Mouse (Mus musculus) heart, embryonic 10.5 days (tissue): ENCODE measurements at regions not wholly inside any gene's neighbourhood (a gene's known extent, or its start where the extent isn't known, plus 50 kb on each side); places are given as distances from the start of the nearest gene placed in this dataset.
"Not testable (repeated sequence)": the region's sequence is repeated elsewhere in the genome, so short reads cannot be mapped to it uniquely, and the experiment has no call there.

ENCODE experiments used
- DNase-seq: peaks from one replicate; pipeline ENCODE4 v3.0.0-alpha.2; 2017; ENCODE audit warnings: low spot score
- H3K27ac ChIP-seq: fragments of 300-500 bp; sonication (generic); 2 replicates; pipeline ENCODE4 v1.5.1; 2016; ENCODE audit warnings: mild to moderate bottlenecking
- H3K27me3 ChIP-seq: fragments of 300-500 bp; sonication (generic); 2 replicates; pipeline ENCODE4 v1.6.1; 2016; ENCODE audit warnings: mild to moderate bottlenecking; ENCODE audit not compliant: poor library complexity, insufficient read depth, severe bottlenecking
- H3K36me3 ChIP-seq: fragments of 300-500 bp; sonication (generic); 2 replicates; pipeline ENCODE4 v1.6.1; 2016; ENCODE audit warnings: mild to moderate bottlenecking, moderate library complexity
- H3K4me1 ChIP-seq: fragments of 300-500 bp; sonication (generic); 2 replicates; pipeline ENCODE4 v1.6.1; 2016; ENCODE audit warnings: mild to moderate bottlenecking
- H3K4me3 ChIP-seq: fragments of 300-500 bp; sonication (generic); 2 replicates; pipeline ENCODE4 v1.5.1; 2016; ENCODE audit warnings: mild to moderate bottlenecking, moderate library complexity
- H3K9me3 ChIP-seq: fragments of 300-500 bp; sonication (generic); 2 replicates; pipeline ENCODE4 v1.6.1; 2016; ENCODE audit warnings: mild to moderate bottlenecking, moderate library complexity
- WGBS: fragments of 180-500 bp; shearing (Covaris S2); methylation state at CpG from one replicate; pipeline ENCODE4 v1.1.7; 2016; 5-methylcytosine and 5-hydroxymethylcytosine counted together

DNA sequence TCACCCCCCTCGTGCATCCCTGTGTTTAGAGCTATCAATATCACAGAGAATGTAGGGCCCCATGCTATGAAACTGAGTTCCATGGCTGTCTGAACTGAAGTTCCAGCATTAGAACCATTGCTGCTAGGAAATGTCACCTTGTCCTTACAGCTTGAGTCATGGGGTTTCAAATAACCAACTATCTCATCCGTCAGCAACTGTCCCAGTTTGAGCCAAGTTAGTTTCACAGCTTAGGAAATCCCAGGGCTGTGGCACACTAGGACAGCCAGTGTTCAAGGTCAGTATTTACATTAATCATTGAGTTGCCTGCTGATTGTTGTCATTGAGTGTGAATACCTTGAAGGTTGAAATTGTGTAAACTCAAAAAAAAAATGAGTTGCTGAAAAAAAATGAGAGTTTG, 390.6 kb upstream of the Htr2a start:
- Histone ChIP-seq H3K4me3 (no peak overlapping the region), H3K27ac (no peak overlapping the region), H3K36me3 (no peaks in the 10 kb centered on the region), H3K27me3 (no peaks in the 10 kb centered on the region), H3K4me1 (no peaks in the 10 kb centered on the region), H3K9me3 (no peaks in the 10 kb centered on the region)
- WGBS = 51% methylated on average over 2 of the region's 2 CpGs
- no peak for DNase-seq

DNA sequence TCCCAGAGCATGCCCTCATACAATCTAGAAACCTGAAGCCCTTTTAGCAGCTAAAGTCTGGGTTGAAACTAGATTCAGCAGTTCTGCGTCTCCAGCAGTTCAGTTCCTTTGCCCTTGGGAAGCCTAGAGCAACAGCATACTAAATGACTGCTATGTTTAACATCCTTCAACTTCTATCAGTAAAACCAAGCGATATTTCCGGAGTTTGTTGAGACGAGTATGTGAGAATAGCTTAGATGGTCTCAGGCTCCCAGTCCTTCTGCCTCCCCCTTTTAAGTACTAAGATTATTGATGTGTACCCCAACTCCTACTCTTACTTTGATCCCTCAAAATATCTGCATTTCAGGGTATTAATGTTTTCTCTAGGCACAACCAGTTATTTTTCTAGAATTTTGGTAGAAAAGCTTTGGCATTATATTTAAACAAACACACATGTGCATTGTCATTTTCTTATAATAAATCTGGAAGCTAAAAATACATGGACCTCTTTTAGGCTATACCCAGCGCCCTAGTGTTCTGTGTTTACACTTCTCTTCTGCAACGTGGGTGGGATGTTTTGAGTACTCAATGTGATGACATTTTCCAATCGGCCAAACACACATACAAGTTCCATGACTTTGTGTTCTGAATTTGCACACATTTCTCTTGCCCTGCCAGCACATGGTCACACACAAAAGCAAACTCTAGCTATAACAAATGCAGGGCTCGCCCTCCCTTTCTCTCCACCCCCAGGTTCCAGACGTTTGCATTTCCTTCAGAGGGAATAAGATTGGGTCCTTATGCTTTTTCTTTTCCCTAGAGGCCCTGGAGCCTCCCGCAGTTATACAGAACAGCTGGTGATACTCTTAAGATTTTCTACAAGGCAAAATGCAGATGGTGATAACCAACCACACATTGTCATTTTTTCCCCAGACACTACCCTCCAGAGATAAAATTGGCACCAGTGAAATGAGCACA, 388.2 kb upstream of the Htr2a start:
- Histone ChIP-seq H3K27ac (no peak overlapping the region), H3K9me3 (no peaks in the 10 kb centered on the region), H3K36me3 (no peaks in the 10 kb centered on the region), H3K4me1 (no peaks in the 10 kb centered on the region), H3K4me3 (no peak overlapping the region), H3K27me3 (no peaks in the 10 kb centered on the region)
- WGBS = 72% methylated on average over 10 of the region's 10 CpGs
- DNase-seq = no peak

GRCm38 (mm10) chr14:74255000-74255399, 385.6 kb upstream of the Htr2a start:
- Histone ChIP-seq H3K27me3 (no peaks in the 10 kb centered on the region), H3K9me3 (no peaks in the 10 kb centered on the region), H3K4me1 (no peaks in the 10 kb centered on the region), H3K27ac (no peak overlapping the region), H3K4me3 (no peak overlapping the region), H3K36me3 (no peaks in the 10 kb centered on the region)
- no peak for DNase-seq

DNA sequence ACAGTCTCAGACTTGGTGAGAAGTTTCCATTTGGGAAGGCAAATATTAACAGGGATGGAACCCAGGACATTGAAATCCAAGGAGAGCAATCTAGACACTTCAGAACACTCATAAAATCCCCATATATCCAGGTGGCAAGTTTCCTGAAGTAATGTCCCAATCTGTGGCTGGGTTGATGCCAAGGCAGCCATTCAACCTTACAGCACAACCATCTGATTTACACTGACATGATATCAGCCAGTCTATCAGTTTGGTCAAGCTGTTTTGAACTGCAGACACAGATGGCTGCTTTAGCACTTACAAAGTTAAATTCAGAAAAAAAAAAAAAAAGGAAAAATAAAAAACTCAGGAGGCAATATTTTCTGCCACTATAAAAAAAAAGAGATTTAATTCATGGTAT, 381.2 kb upstream of the Htr2a start:
- no peaks in the 10 kb centered on the region for H3K36me3 ChIP-seq
- H3K27ac ChIP-seq = no peak overlapping the region
- no peak overlapping the region for H3K4me3 ChIP-seq
- no peaks in the 10 kb centered on the region for H3K4me1 ChIP-seq
- no peaks in the 10 kb centered on the region for H3K27me3 ChIP-seq
- no peaks in the 10 kb centered on the region for H3K9me3 ChIP-seq
- DNase-seq = no peak

DNA sequence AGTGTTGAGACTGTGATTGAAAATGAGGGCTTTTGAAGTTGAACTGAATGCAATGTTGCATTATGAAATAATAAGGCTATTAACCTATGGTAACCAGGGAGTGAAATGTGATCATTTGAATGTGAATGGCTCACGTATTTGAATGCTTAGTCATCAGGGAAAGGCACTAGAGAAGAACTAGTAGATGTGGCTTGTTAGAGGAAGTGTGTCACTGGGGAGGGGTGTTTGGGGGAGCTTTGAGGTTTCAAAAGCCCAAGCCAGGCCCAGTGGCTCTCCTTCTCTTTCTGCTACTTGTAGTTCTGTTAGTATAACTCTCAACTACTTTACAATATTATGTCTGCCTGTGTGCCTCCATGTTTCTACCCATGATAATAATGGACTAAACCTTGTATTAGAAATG, 373.6 kb upstream of the Htr2a start:
- WGBS = 73% methylated on average over 1 of the region's 1 CpGs
- Histone ChIP-seq H3K4me1 (no peaks in the 10 kb centered on the region), H3K9me3 (no peaks in the 10 kb centered on the region), H3K27me3 (no peaks in the 10 kb centered on the region), H3K27ac (no peak overlapping the region), H3K36me3 (no peaks in the 10 kb centered on the region), H3K4me3 (no peak overlapping the region)
- DNase-seq = no peak

- H3K4me3 ChIP-seq = no peak overlapping the region
- no peak overlapping the region for H3K27ac ChIP-seq
- H3K9me3 ChIP-seq = no peaks in the 10 kb centered on the region
- WGBS = 79% methylated on average over 3 of the region's 3 CpGs
- no peak for DNase-seq
- H3K36me3 ChIP-seq = no peaks in the 10 kb centered on the region
- no peaks in the 10 kb centered on the region for H3K27me3 ChIP-seq
- no peaks in the 10 kb centered on the region for H3K4me1 ChIP-seq
Measured at GRCm38 (mm10) chr14:74294560-74294959, 346.1 kb upstream of the Htr2a start.

GRCm38 (mm10) chr14:74304483-74304882, 336.2 kb upstream of the Htr2a start:
- no peaks in the 10 kb centered on the region for H3K4me1 ChIP-seq
- no peak for DNase-seq
- no peaks in the 10 kb centered on the region for H3K27me3 ChIP-seq
- H3K9me3 ChIP-seq = no peaks in the 10 kb centered on the region
- no peak overlapping the region for H3K4me3 ChIP-seq
- H3K36me3 ChIP-seq = no peaks in the 10 kb centered on the region
- WGBS = 84% methylated on average over 3 of the region's 3 CpGs
- no peak overlapping the region for H3K27ac ChIP-seq

GRCm38 (mm10) chr14:74306717-74307307, 333.8 kb upstream of the Htr2a start:
- no peak for DNase-seq
- 84% methylated on average over 16 of the region's 16 CpGs for WGBS
- Histone ChIP-seq H3K4me1 (no peaks in the 10 kb centered on the region), H3K27me3 (no peaks in the 10 kb centered on the region), H3K4me3 (no peak overlapping the region), H3K27ac (no peak overlapping the region), H3K9me3 (no peaks in the 10 kb centered on the region), H3K36me3 (no peaks in the 10 kb centered on the region)

DNA sequence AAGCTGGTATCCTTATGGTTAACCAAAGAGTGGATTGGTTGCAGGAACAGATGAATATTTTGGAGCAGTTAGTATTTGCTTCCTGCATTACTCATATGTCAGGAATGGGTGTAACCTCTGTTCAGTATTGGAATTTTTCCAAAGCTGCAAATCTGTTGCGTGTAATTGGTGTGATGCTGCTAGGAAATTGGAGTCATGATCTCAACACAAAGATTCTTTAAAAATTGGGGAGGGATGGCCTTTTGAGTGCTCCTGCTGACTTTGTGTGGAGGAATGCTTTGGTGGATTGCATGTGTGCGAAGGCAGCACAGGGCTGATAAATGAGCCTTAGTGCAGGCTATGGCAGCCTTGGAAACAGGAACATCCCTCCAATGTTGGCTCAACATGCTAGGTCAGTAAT, 331.2 kb upstream of the Htr2a start:
- WGBS = 75% methylated on average over 2 of the region's 2 CpGs
- H3K4me1 ChIP-seq, H3K4me3 ChIP-seq, H3K27ac ChIP-seq, DNase-seq, H3K27me3 ChIP-seq, H3K36me3 ChIP-seq, H3K9me3 ChIP-seq: not testable (repeated sequence)

- Histone ChIP-seq H3K36me3 (no peaks in the 10 kb centered on the region), H3K9me3 (no peaks in the 10 kb centered on the region), H3K27ac (no peak overlapping the region), H3K27me3 (no peaks in the 10 kb centered on the region), H3K4me3 (no peak overlapping the region), H3K4me1 (no peaks in the 10 kb centered on the region)
- DNase-seq = no peak
- 42% methylated on average over 1 of the region's 1 CpGs for WGBS
Measured at GRCm38 (mm10) chr14:74327291-74327690, 313.3 kb upstream of the Htr2a start.

- Histone ChIP-seq H3K36me3 (no peaks in the 10 kb centered on the region), H3K9me3 (no peaks in the 10 kb centered on the region), H3K27me3 (no peaks in the 10 kb centered on the region), H3K27ac (no peak overlapping the region), H3K4me3 (no peak overlapping the region), H3K4me1 (no peaks in the 10 kb centered on the region)
- DNase-seq = no peak
Measured at GRCm38 (mm10) chr14:74350751-74351150, 289.9 kb upstream of the Htr2a start.

- Histone ChIP-seq H3K4me3 (no peak overlapping the region), H3K36me3 (no peaks in the 10 kb centered on the region), H3K4me1 (no peaks in the 10 kb centered on the region), H3K27ac (no peak overlapping the region), H3K9me3 (no peaks in the 10 kb centered on the region), H3K27me3 (no peaks in the 10 kb centered on the region)
- 41% methylated on average over 1 of the region's 1 CpGs for WGBS
- DNase-seq = no peak
Measured at GRCm38 (mm10) chr14:74352286-74352685, 288.4 kb upstream of the Htr2a start.

- Histone ChIP-seq H3K27ac (no peak overlapping the region), H3K9me3 (no peaks in the 10 kb centered on the region), H3K27me3 (no peaks in the 10 kb centered on the region), H3K36me3 (no peaks in the 10 kb centered on the region), H3K4me3 (no peak overlapping the region), H3K4me1 (no peaks in the 10 kb centered on the region)
- no peak for DNase-seq
- WGBS = 74% methylated on average over 5 of the region's 5 CpGs
Measured at GRCm38 (mm10) chr14:74358730-74359444, 281.8 kb upstream of the Htr2a start.
